12 mouse cellular contexts compared by ENCODE assay signal in the genomic region with DNA sequence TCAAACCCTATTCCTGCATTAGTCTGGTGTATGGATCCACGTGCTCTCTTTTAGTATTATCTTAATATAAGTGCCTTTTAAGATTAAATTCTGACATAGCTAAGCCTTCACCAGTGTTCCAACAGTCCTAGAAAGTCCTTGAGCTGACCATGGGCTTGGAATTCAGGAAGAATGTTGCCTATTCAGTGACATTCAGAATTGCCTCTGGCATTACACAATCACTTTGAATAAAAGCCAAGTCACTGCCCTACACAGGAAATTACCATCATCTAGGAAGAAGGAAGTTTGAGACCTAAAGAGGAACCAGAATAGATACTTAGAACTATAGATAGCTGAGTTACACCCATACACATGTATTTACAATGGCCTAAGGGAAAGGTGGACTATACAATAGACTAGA. TPM values are rescaled to one million over a fixed set of nuclear protein-coding genes. Genes with fewer than 3 reads are reported as not detected.
"Had no signal": no experiment of that assay in that cellular context is flagged by ENCODE, and none has a peak within 500 bp of the region (broad histone marks: within the 10 kb centered on the region; RNA-seq: fewer than 3 reads in every experiment).

No protein-coding gene starts in this region.

RNA-seq across cellular contexts. Expression of a gene that starts 48.6 kb away (rescaled TPM):
- total RNA-seq: layer of hippocampus, adult 8-10 months; layer of hippocampus, postnatal 25 days; left cerebral cortex, adult 2 months; left cerebral cortex, postnatal 14 days; monocyte, adult 5-6 weeks; neutrophil, adult 5-6 weeks had no signal
- polyA plus RNA-seq: large intestine, adult 2 months; limb, embryonic 10.5 days; liver, embryonic 12.5 days; macrophage; midbrain, embryonic 11.5 days; midbrain, embryonic 15.5 days had no signal
